Mouse (Mus musculus) hematopoietic stem cell, adult 5-6 weeks (primary cell): ENCODE measurements around the gene Tbx3. TPM values are rescaled to one million over a fixed set of nuclear protein-coding genes. Genes with fewer than 3 reads are reported as not detected.

Experiments
- ATAC-seq, 2 experiments: fragments of 125-278 bp in 1 of 2; replicated peaks in 1 of 2; 2 replicates each; pipeline ENCODE4 v1.8.0; 2016 to 2017; ENCODE audit warnings: inconsistent platforms in 2 of 2, mild to moderate bottlenecking in 2 of 2, moderate number of reproducible peaks in 2 of 2, low read depth in 1 of 2, moderate TSS enrichment in 1 of 2; ENCODE audit not compliant: low FRiP score in 2 of 2, poor library complexity in 2 of 2, severe bottlenecking in 2 of 2, insufficient read depth in 1 of 2, low TSS enrichment in 1 of 2
- total RNA-seq: library from RNA; stranded (forward); fragments of 172-1452, 232-1000 nt; gene quantifications from 2 replicates; pipeline ENCODE4 v1.2.3, GENCODE M21; 2017

The Tbx3 gene
- total RNA-seq, 1 experiment from 2014 or later, result not detected

- ATAC-seq, result peak in 1 of 2 experiments; percentile 20; a peak in 1 of 4 replicates
Observed at GRCm38 (mm10) chr5:119720471-119721265, 50.2 kb downstream of the Tbx3 start.

DNA sequence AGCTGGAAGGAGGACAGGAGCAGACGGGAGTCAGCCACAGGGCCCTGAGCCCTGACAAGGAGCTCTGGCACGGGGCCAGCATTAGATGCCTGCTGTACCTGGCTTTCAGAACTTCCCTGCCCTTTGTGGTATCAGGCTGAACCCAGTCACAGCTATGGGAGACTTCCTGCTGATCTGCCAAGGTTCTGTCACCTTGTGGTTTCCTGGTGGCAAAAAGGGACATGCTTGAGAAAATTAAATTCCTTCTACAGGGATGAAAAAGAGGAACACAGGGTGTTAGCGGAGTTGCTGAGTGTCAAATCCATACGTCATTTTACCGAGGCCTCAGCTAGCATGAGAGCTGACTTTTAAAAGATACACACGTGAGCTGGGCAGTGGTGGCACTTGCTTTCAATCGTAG lies 62.5 kb downstream of the Tbx3 start:
- peak; percentile 93 for ATAC-seq

Other genes with a start within 250 kb of the Tbx3 start
- gene Tbx5, start 162.0 kb downstream of the Tbx3 start, total RNA-seq, result not detected in 2 replicates